Mouse (Mus musculus): ENCODE data around the gene Prkcb.
A peak's percentile ranks its signal among the peaks of the same experiment; 100 is the strongest.

The Prkcb gene

GRCm38 (mm10) chr7:122402041-122402440 is 113.5 kb downstream of the Prkcb start:
- no peak for DNase-seq (ENCODE audit: low read depth, low spot score)

DNA sequence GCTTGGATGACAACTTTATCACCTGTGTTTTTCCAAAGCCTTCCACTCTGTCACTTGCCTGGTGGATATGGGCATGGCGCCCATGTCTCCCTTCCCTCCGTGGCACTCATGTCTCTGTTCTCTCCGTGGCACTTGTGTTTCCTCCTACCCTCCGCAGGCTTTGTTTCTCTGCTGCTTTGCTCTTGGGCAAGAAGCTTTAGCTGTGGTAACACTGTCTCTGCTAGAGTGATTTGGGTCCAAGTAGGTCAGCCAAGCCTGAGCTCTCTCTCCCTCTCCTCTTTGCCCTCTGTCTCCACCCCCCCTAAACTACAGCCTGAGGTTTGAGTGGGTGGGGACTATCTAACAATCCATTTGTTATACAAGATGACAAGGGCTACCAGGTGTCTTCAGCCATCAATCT is 114.8 kb downstream of the Prkcb start:
- no peak for DNase-seq (ENCODE audit: low read depth, low spot score)

DNA sequence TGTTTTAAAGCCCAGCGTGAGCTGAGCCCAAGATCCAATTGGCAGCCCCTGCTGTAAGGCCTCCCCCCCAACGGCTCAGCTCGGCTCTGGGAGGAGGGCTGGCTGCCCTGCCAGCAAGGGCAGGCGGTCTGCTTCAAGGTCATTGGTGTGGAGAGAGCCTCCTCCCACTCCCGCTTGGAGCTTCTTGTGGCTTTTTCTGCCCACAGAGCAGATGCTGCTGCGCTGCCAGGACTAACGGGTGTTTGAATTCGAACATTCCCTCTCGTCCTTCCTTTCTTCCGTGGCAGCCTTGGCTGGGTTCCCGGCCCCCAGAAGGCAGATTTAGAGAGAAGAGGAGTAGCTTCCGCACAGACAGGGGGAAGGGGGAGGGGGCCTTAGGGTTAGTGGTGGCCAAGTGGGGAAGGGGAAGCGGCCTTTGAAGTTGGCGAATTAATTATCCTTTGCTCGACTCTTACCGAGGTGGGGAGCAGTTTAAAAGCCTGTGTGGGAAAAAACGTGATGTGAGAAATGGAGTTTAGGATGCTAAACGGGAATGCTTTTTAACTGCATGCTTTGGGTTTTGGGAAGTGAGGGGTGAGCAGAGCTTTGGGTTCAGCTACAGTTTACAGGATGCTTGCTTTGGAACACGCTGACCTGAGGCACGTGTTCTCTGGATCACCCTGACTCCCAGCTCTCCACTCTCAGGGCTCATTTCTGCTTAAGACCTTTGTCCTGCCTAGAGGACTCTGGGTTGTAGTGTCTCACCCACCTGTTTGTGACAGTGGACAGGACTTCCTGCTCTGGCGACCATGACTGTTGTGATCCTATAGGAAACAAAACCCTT is 116.2 kb downstream of the Prkcb start:
- peak; percentile 23 for DNase-seq (ENCODE audit: low read depth, low spot score)

DNA sequence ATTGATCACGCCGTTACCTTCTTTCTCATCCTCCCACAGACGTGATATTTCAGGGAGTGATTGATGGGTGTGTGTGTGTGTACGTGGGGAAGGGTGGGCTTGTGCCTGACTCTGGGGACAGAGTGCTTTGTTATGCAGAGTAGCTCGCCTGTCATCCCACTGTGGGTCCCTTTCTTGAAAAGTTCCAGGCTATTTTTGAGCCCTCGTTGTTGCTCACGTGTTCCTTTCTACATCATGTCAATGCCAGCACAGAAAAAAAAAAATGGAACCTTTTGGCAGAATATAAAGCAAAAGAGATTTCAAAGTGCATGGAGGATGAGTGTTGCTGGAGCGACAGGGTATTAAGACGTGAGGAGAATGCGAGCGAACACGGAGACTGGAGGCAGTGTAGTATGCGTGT is 118.1 kb downstream of the Prkcb start:
- no peak for DNase-seq (ENCODE audit: low read depth, low spot score)

DNA sequence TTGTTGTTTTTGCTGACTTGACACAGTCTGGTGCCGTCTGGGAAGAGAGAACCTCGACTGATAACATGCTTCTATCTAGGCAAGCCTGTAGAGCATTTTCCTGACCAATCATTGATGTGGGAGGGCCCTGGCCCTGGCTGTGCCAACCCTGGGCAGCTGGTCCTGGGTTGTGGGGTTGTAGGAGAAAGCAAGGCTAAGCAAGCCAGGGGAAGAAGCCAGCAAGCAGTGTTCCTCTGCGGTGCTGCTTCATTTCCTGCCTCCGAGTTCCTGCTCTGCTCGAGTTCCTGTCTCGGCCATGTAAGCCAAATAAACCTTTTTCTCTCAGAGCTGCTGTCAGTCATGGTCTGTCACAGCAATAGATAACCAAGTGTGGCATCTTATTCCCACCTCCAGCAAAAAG is 121.4 kb downstream of the Prkcb start:
- DNase-seq (ENCODE audit: low read depth, low spot score) = no peak

- no peak for DNase-seq (ENCODE audit: low read depth, low spot score)
These were observed 122.3 kb downstream of the Prkcb start for GRCm38 (mm10) chr7:122410873-122411272.

- DNase-seq (ENCODE audit: low read depth, low spot score) = no peak
These were observed 124.7 kb downstream of the Prkcb start for GRCm38 (mm10) chr7:122413231-122413630.

GRCm38 (mm10) chr7:122414146-122414545 is 125.6 kb downstream of the Prkcb start:
- DNase-seq (ENCODE audit: low read depth, low spot score) = no peak

DNA sequence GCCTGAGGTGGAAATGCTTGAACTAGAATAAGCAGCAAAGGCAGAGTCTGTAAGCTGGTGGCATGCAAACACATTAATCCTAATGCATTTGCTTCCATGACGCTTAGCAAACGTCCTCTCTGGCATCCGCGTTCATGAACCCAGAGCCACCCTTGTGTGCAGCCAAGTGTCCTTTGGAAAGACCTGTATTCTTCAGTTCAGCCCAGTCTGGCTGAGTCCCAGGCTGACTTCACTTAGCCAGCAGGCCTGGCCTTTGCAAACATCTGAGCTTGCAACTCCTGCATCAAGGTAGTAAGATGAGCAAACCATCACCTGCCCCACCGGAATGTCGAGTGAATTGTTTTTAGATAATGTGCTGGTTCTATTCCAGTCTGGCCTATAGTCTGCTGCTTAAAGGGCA is 126.1 kb downstream of the Prkcb start:
- no peak for DNase-seq (ENCODE audit: low read depth, low spot score)

- DNase-seq (ENCODE audit: low read depth, low spot score) = no peak
These were observed 126.8 kb downstream of the Prkcb start for GRCm38 (mm10) chr7:122415387-122415786.

DNA sequence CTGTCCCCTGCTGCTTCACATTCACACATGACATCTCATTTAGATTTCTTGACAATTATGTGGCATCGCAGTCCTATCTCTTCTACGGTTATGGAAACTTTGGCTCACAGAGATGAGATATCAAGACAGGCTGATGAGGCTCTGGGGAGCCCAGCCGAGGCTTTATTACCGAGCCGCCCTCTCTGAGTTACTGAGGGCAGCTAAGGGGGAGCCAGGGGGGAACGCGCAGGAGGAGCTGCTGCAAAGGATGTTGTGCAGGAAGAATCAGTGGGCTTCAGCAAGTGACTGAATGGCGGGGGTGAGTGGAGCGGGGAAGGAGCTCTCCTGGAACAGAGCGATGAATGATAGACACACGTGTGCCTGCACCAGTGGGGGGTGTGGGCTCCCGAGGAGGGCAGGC is 127.4 kb downstream of the Prkcb start:
- no peak for DNase-seq (ENCODE audit: low read depth, low spot score)

DNA sequence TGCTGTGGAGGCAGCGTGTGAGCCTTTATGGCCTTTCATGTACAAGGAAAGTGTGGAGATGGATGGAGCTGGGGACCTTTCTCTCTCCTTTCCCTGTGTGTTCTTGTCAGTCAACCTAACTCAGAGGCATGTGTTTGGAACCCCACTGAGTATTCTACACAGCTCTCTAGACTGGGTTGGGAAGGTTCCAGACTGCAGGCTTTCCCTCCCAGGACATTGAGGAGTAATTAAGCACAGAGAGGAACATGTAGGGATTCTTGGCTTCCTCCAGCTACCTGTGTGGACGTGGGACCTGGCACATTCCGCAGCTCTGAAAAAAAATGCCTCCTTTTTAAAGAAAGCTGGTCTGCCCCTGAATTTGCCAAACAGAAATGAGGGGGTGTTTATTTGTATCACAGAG is 130.0 kb downstream of the Prkcb start:
- DNase-seq (ENCODE audit: low read depth, low spot score) = no peak

DNA sequence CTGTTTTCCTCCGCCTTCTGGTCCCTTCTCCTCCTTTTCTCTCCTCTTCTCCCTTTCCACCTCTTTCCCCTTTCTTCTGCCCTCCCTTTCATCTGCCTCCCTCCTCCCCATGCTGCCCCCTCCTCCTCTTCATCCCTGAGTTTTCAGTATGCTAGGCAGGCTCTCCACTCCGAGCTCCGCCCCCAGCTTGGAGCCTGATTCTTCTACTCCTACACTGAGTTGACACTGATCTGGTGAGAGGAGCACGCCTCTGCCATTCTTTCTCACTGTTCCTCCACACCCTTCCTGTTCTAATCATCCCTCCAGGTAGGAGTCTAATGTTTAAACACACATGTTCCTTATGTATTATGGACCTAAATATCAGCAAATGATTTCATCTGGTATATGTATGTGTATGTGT is 135.3 kb downstream of the Prkcb start:
- DNase-seq (ENCODE audit: low read depth, low spot score) = no peak

- DNase-seq (ENCODE audit: low read depth, low spot score) = no peak
These were observed 140.6 kb downstream of the Prkcb start for GRCm38 (mm10) chr7:122429134-122429533.

- no peak for DNase-seq (ENCODE audit: low read depth, low spot score)
These were observed 143.8 kb downstream of the Prkcb start for GRCm38 (mm10) chr7:122432401-122432800.

DNA sequence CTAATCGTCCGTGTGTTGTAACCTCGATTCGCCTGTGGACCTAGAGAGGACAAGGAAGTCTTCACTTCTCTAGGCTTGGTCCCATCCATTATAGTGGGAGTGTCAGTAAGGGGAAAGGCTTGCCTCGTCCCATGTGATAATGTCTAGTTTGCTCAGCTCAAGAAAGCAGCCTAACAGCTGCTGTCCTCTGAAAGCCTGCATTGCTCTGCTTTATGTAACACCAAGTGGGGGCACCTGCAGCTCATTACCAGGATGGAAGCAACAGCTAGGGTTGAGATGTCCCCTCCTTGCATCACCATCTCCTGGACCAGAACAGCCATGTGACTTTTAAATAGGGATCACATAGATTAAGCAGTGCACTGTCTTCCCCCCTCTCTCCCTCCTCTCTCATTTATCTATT is 144.8 kb downstream of the Prkcb start:
- no peak for DNase-seq (ENCODE audit: low read depth, low spot score)

DNA sequence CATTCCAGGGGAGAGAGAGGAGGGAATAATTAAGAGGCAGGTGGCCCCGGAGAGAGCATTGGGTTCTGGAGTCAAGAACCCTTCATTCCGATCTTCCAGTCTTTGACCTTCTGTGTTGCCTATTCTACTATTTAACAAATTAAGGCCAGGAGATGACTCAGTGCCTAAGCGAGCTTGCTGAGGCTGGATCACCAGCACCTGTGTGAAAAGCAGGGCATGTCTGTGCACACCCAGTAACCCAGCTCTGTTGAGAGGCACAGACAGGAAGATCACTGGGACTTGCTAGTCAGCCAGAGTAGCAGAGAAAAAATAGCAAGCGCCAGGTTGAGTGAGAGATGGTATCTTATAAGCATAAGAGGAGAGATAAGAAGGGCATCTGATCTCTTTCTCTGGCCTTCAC is 146.4 kb downstream of the Prkcb start:
- DNase-seq (ENCODE audit: low read depth, low spot score) = no peak

- DNase-seq (ENCODE audit: low read depth, low spot score) = no peak
These were observed 147.0 kb downstream of the Prkcb start for GRCm38 (mm10) chr7:122435561-122435960.

DNA sequence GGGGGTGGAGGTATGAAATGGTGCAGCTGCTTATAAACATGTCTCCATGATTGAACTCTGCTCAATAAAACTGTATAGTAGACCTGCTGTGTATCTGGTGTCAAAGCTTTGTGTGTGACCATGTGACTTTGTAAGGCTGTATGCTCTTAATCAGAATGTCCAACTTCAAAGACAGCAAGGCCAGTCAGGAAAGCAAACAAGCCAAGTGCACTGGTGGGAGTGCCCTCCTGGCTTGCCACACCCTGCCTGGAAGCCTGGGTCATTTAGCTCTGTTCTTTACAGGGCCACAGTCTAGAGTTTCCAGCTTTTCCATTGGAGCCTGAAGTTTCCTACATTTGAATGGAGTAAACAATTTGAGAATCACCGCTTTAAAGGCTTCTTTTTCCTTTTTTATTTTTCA is 148.8 kb downstream of the Prkcb start:
- DNase-seq (ENCODE audit: low read depth, low spot score) = no peak

GRCm38 (mm10) chr7:122445056-122445455 is 156.5 kb downstream of the Prkcb start:
- peak; percentile 15 for DNase-seq (ENCODE audit: low read depth, low spot score)

- no peak for DNase-seq (ENCODE audit: low read depth, low spot score)
These were observed 164.1 kb downstream of the Prkcb start for GRCm38 (mm10) chr7:122452671-122453070.

DNA sequence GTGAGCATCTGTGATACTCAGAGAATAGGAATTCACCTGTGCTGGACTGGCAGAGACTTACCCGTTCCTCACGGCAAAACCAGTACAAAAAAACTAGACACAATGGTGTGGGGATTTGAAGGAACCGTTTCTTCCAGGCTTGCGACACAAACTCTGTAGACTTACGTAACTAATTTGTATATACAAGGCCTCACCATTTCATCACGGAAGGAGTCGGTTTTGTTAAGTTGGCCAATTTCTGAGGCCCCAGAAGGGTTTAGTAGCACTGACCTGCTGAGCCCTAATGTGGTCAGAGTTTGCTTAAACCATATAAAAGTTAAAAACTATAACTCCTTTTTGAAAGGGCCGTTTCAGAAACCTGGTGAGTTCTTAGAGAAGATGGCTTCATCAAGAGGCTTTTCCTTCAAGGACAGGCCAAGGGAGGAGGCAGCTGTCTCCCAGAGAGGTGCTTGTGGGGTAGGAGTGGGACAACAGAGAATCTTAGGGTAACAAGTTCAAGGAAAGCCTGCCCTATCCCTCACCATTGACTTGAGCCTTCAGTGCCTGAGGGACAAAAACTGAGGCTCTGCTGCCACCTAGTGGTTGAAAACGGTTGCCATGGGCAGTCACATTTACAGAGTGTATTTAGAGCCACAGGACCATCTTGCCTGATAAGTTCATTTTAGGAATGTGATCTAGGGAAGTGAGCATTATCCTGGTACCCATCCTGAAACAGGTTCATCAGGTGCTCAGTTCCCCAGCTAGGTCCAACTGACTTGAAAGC is 170.8 kb downstream of the Prkcb start:
- DNase-seq (ENCODE audit: low read depth, low spot score) = peak; percentile 57

- DNase-seq (ENCODE audit: low read depth, low spot score) = no peak
These were observed 171.5 kb downstream of the Prkcb start for GRCm38 (mm10) chr7:122460020-122460419.
